Mouse (Mus musculus) spleen, embryonic (tissue): ENCODE measurements around the gene Zic3.

Experiments
- CTCF ChIA-PET: fragments of 350-600 bp; sonication (Branson Sonifier 250); formaldehyde crosslinking; loops from one replicate; lab custom pipeline; 2022; lab: Charles Lee

Zic3 gene

GRCm38 (mm10) chrX:58022400-58022799, at the start of gene Zic3:
Zic3 (plus strand) TSS chrX:58022700.
- CTCF ChIA-PET, result no interaction called here

- CTCF ChIA-PET, result no interaction called here
Measured at GRCm38 (mm10) chrX:57982351-57982750, 40.1 kb upstream of the Zic3 start.

- CTCF ChIA-PET, result no interaction called here
Measured at GRCm38 (mm10) chrX:57987455-57988109, 34.9 kb upstream of the Zic3 start.

- CTCF ChIA-PET, result no interaction called here
Measured at GRCm38 (mm10) chrX:58013391-58013790, 9.1 kb upstream of the Zic3 start.

- CTCF ChIA-PET, result no interaction called here
Measured at GRCm38 (mm10) chrX:58014093-58014492, 8.4 kb upstream of the Zic3 start.

GRCm38 (mm10) chrX:58014761-58015160, 7.7 kb upstream of the Zic3 start:
- CTCF ChIA-PET, result no interaction called here

GRCm38 (mm10) chrX:58015336-58015945, 7.1 kb upstream of the Zic3 start:
- CTCF ChIA-PET, result no interaction called here

- CTCF ChIA-PET, result no interaction called here
Measured at GRCm38 (mm10) chrX:58018720-58019119, 3.8 kb upstream of the Zic3 start.

GRCm38 (mm10) chrX:58019257-58019953, 3.1 kb upstream of the Zic3 start:
- CTCF ChIA-PET, result no interaction called here

- CTCF ChIA-PET, result no interaction called here
Measured at GRCm38 (mm10) chrX:58027631-58028030, 5.1 kb downstream of the Zic3 start.

- CTCF ChIA-PET, result no interaction called here
Measured at GRCm38 (mm10) chrX:58028082-58028481, 5.6 kb downstream of the Zic3 start.

GRCm38 (mm10) chrX:58028858-58029257, 6.4 kb downstream of the Zic3 start:
- CTCF ChIA-PET, result no interaction called here

GRCm38 (mm10) chrX:58030100-58030834, 7.8 kb downstream of the Zic3 start:
- CTCF ChIA-PET, result no interaction called here

- CTCF ChIA-PET, result no interaction called here
Measured at GRCm38 (mm10) chrX:58030835-58031670, 8.6 kb downstream of the Zic3 start.

GRCm38 (mm10) chrX:58031671-58032605, 9.4 kb downstream of the Zic3 start:
- CTCF ChIA-PET, result no interaction called here

GRCm38 (mm10) chrX:58032622-58033021, 10.1 kb downstream of the Zic3 start:
- CTCF ChIA-PET, result no interaction called here

- CTCF ChIA-PET, result no interaction called here
Measured at GRCm38 (mm10) chrX:58033521-58033920, 11.0 kb downstream of the Zic3 start.

GRCm38 (mm10) chrX:58038061-58039007, 15.8 kb downstream of the Zic3 start:
- CTCF ChIA-PET, result no interaction called here

- CTCF ChIA-PET, result no interaction called here
Measured at GRCm38 (mm10) chrX:58039703-58040102, 17.2 kb downstream of the Zic3 start.
